Mouse (Mus musculus) stomach, embryonic 16.5 days (tissue): ENCODE measurements around the gene Nlrp9a. TPM values are rescaled to one million over a fixed set of nuclear protein-coding genes. Genes with fewer than 3 reads are reported as not detected.
"Not testable (repeated sequence)": the region's sequence is repeated elsewhere in the genome, so short reads cannot be mapped to it uniquely, and the experiment has no call there.

Experiments
- ATAC-seq: fragments of 200-750 bp; cut with Nextera tagmentation; 2 replicates; pipeline ENCODE4 v1.8.0; 2017; ENCODE audit warnings: moderate number of reproducible peaks, moderate TSS enrichment; ENCODE audit not compliant: insufficient read depth, low FRiP score
- H3K27ac ChIP-seq: fragments of 300-500 bp; sonication (generic); 2 replicates; pipeline ENCODE4 v1.5.1; 2014; ENCODE audit warnings: low read length
- H3K27me3 ChIP-seq: fragments of 300-500 bp; sonication (generic); 2 replicates; pipeline ENCODE4 v1.6.1; 2014; ENCODE audit warnings: low read length, control low read depth, mixed read lengths; ENCODE audit not compliant: control insufficient read depth, insufficient read depth
- H3K36me3 ChIP-seq: fragments of 300-500 bp; sonication (generic); 2 replicates; pipeline ENCODE4 v1.6.1; 2014; ENCODE audit warnings: low read length; ENCODE audit not compliant: control insufficient read depth, insufficient read depth
- H3K4me1 ChIP-seq: fragments of 300-500 bp; sonication (generic); 2 replicates; pipeline ENCODE4 v1.6.1; 2014; ENCODE audit warnings: low read length, control low read depth, mixed read lengths; ENCODE audit not compliant: control insufficient read depth, insufficient read depth
- H3K4me2 ChIP-seq: fragments of 300-500 bp; sonication (generic); 2 replicates; pipeline ENCODE4 v1.6.1; 2014; ENCODE audit warnings: low read depth, low read length, mixed read lengths
- H3K4me3 ChIP-seq: fragments of 300-500 bp; sonication (generic); replicated peaks from 2 replicates; pipeline ENCODE4 v1.5.1; 2014; ENCODE audit warnings: mild to moderate bottlenecking, low read length
- H3K9ac ChIP-seq: fragments of 300-500 bp; sonication (generic); 2 replicates; pipeline ENCODE4 v1.6.1; 2014; ENCODE audit warnings: low read length
- H3K9me3 ChIP-seq: fragments of 300-500 bp; sonication (generic); replicated peaks from 2 replicates; pipeline ENCODE4 v1.6.1; 2016; ENCODE audit warnings: low read length, control low read depth; ENCODE audit not compliant: control insufficient read depth
- WGBS: fragments of 180-500 bp; shearing (Covaris S2); extraction: QIAGEN DNeasy Blood & Tissue Kit; methylation state at CpG from one replicate; pipeline ENCODE4 v1.1.7; 2014; 5-methylcytosine and 5-hydroxymethylcytosine counted together
- microRNA-seq: library from miRNA; unstranded; fragments of <30 nt; microRNA quantifications from one replicate; pipeline ENCODE4, GENCODE M21; 2016
- polyA plus RNA-seq: library from polyadenylated mRNA; unstranded; fragments of >200 nt; fragmentation: Nextera tagmentation; extraction: Ambion mirVana; gene quantifications from 2 replicates; pipeline ENCODE4 v1.2.1, GENCODE M21; 2015

Gene Nlrp9a
- polyA plus RNA-seq: not detected in 2 replicates

DNA sequence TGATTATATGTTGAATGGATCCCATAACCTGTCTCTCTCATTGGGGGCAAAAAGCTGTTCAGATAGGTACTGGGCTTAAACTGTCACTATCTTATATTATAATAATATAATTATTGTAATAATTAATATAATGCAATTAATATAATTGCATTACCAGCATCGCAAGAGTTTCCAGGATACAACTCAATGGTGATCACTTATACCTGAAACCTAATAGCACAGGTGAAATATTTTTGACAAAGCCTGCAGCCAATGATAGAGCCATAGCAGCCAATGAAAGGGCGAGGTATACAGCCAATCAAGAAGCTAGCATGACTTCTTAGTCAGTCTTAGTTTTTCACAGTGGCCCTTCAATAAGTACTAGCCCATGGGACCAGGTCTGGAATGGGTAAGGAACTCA, at the start of gene Nlrp9a:
TSS of gene Nlrp9a (plus strand) at position 301 of the 400 bp plus-strand sequence.
- not testable (repeated sequence) for ATAC-seq, H3K4me3 ChIP-seq
- 72% methylated on average over 2 of the region's 2 CpGs for WGBS

DNA sequence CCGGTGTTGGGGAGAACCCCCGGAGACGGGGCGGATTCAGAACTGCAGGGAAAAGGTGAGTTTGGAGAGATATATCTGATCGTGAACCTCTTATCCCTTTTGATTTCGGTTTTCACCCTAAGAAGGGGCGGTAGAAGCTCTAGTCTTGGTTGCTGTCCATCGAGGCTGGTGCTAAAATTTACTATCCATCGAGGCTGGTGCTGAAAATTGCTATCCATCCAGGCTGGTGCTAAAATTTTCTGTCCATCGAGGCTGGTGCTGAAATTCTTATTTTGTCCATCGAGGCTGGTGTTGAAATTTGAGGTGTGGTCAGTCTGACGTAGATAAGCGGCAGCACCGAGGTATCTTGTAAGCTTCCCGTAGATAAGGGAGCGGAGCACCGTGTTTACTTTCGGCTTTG, 45.3 kb upstream of the Nlrp9a start:
- not testable (repeated sequence) for H3K4me1 ChIP-seq, H3K4me3 ChIP-seq, H3K9ac ChIP-seq, ATAC-seq, H3K27me3 ChIP-seq, H3K36me3 ChIP-seq, H3K9me3 ChIP-seq, H3K4me2 ChIP-seq, H3K27ac ChIP-seq
- WGBS: 78% methylated on average over 18 of the region's 18 CpGs

More for the DNA sequence above, at the start of gene Nlrp9a:
- not testable (repeated sequence) for H3K27ac ChIP-seq, H3K4me1 ChIP-seq, H3K4me2 ChIP-seq, H3K27me3 ChIP-seq, H3K9me3 ChIP-seq, H3K36me3 ChIP-seq, H3K9ac ChIP-seq

DNA sequence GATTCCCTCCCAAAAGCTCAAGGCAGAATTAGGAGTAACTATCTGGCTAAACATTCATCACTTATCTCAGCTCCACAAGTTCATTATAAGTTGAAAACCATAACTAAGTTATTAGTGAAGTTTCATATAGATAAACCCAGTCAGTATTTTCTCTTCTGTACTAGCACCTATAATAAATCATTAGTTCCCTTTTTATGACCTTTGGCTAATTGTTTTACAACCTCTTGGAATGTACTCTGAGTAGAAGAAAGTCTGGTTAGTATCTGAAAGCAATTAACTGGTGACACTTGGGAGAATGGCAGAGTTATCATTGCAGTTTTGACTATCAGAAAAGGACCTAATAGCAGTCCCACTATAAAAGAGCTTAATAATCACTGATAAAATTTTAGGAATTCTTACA, 54.3 kb downstream of the Nlrp9a start:
- Histone ChIP-seq H3K27me3 (no peaks in the 10 kb centered on the region), H3K9ac (no peak overlapping the region), H3K9me3 (no peaks in the 10 kb centered on the region), H3K27ac (no peak overlapping the region), H3K36me3 (no peaks in the 10 kb centered on the region), H3K4me2 (no peak overlapping the region), H3K4me1 (no peaks in the 10 kb centered on the region), H3K4me3 (no peak overlapping the region)
- no peak for ATAC-seq

DNA sequence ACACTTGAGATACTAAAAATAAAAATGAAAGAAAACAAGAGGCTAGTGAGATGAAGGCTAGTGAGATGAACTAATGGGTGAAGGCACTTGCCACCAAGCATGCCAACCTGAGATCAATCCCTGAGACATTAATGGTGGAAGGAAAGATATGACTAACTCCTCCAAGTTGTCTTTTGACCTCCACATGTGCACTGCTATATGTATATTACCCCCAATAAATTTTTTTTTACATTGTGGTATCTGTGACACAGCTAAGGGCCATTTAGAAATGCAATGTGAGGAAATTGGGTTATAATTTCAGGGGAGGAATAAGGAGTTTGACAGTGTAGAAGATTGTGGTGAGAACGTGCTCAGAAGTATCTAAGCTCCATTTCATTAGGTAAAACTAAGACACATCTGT, 55.0 kb downstream of the Nlrp9a start:
- H3K4me1 ChIP-seq: no peaks in the 10 kb centered on the region
- no peak for ATAC-seq
- H3K27me3 ChIP-seq: no peaks in the 10 kb centered on the region
- no peak overlapping the region for H3K4me2 ChIP-seq
- WGBS: 46% methylated on average over 1 of the region's 1 CpGs
- H3K9ac ChIP-seq: no peak overlapping the region
- H3K4me3 ChIP-seq: no peak overlapping the region
- no peaks in the 10 kb centered on the region for H3K9me3 ChIP-seq
- no peaks in the 10 kb centered on the region for H3K36me3 ChIP-seq
- H3K27ac ChIP-seq: no peak overlapping the region

GRCm38 (mm10) chr7:26618364-26618763, 83.5 kb downstream of the Nlrp9a start, which contains the start of gene Vmn1r185:
TSS of gene Vmn1r185 (minus strand) at chr7:26618464.
- not testable (repeated sequence) for H3K27me3 ChIP-seq, H3K4me1 ChIP-seq, H3K27ac ChIP-seq, H3K9ac ChIP-seq, ATAC-seq, H3K9me3 ChIP-seq, H3K4me3 ChIP-seq, H3K4me2 ChIP-seq, H3K36me3 ChIP-seq
- 63% methylated on average over 1 of the region's 1 CpGs for WGBS

Small RNA genes lying within 50 kb of the gene (microRNA-seq; reads per million reads assigned to microRNA genes)
- gene Gm25947: not detected

Other genes starting within 250 kb of the Nlrp9a start
- not detected in 2 replicates for gene Cyp2a4, start 227.9 kb upstream of the Nlrp9a start, polyA plus RNA-seq
- gene Nlrp9c, start 131.3 kb upstream of the Nlrp9a start, polyA plus RNA-seq: not detected in 2 replicates
- not detected in 2 replicates for gene Nlrp4a, start 99.9 kb upstream of the Nlrp9a start, polyA plus RNA-seq
- not detected in 2 replicates for gene Vmn1r185, start 83.4 kb downstream of the Nlrp9a start, polyA plus RNA-seq
- gene Cyp2b23, start 151.4 kb downstream of the Nlrp9a start, polyA plus RNA-seq: 0.14 TPM in 1 of 2 replicates, not detected in the other
- gene Cyp2b19, start 222.1 kb downstream of the Nlrp9a start, polyA plus RNA-seq: 0.06 TPM in 1 of 2 replicates, not detected in the other